Comparison of ENCODE assay signal across 17 mouse cellular contexts in genomic region chr2:181154361-181154760, GRCm38 (mm10). TPM values are rescaled to one million over a fixed set of nuclear protein-coding genes. Genes with fewer than 3 reads are reported as not detected.
DNase-seq lines count a peak whose midpoint lies in the region; ATAC-seq and TF ChIP-seq lines count a peak whose summit lies in the region.
"Had no signal": no experiment of that assay in that cellular context is flagged by ENCODE, and none has a peak within 500 bp of the region (broad histone marks: within the 10 kb centered on the region; RNA-seq: fewer than 3 reads in every experiment).

No protein-coding gene starts in this region.

- H3K4me2 ChIP-seq in heart, embryonic 11.5 days = peak overlapping the region; percentile 71; the same call in 1 of the 2 replicates
- peak overlapping the region; percentile 92 for H3K4me2 ChIP-seq in midbrain, postnatal 0 days (ENCODE audit: low read depth, low read length, poor library complexity, severe bottlenecking)
- H3K4me2 ChIP-seq in lung, postnatal 0 days (replicated peaks; ENCODE audit: low read depth, low read length) = no peak overlapping the region

- H3K36me3 ChIP-seq in heart, embryonic 11.5 days (ENCODE audit: control insufficient read depth, insufficient read depth, low read length) = no peaks in the 10 kb centered on the region
- H3K36me3 ChIP-seq in midbrain, postnatal 0 days (ENCODE audit: insufficient read depth, low read length) = peaks cover 35% of the 10 kb centered on the region
- no peaks in the 10 kb centered on the region for H3K36me3 ChIP-seq in lung, postnatal 0 days (ENCODE audit: insufficient read depth, low read length)
- H3K36me3 ChIP-seq: embryonic facial prominence, embryonic 10.5 days; limb, embryonic 10.5 days had no signal

- no peak for DNase-seq in heart, adult 11 months
- DNase-seq in layer of hippocampus, adult 2 months (ENCODE audit: low spot score in 2 of 2) = no peak
- DNase-seq in layer of hippocampus, postnatal 10 days (ENCODE audit: low spot score in 2 of 2) = no peak
- DNase-seq in cerebellum, postnatal 14 days = peak; percentile 32 to 40
- no peak for DNase-seq in midbrain, postnatal 0 days (ENCODE audit: low spot score)
- DNase-seq in lung, postnatal 0 days (ENCODE audit: low spot score) = no peak
- DNase-seq: layer of hippocampus, adult 9-11 months; right cerebral cortex, postnatal 14 days; thymus, adult 18-20 months had no signal

- H3K9ac ChIP-seq in heart, embryonic 11.5 days (ENCODE audit: low read depth, low read length) = no peak overlapping the region
- no peak overlapping the region for H3K9ac ChIP-seq in midbrain, postnatal 0 days (replicated peaks; ENCODE audit: low read length, poor library complexity, severe bottlenecking)
- no peak overlapping the region for H3K9ac ChIP-seq in lung, postnatal 0 days (replicated peaks; ENCODE audit: low read depth)
- H3K9ac ChIP-seq: liver, embryonic 14.5 days had no signal

- H3K27me3 ChIP-seq in heart, embryonic 11.5 days (ENCODE audit: control insufficient read depth, insufficient read depth, low read length) = peaks cover 51% of the 10 kb centered on the region
- H3K27me3 ChIP-seq in midbrain, postnatal 0 days (ENCODE audit: insufficient read depth, low read length) = no peaks in the 10 kb centered on the region
- H3K27me3 ChIP-seq in lung, postnatal 0 days (replicated peaks; ENCODE audit: insufficient read depth, low read length) = peaks cover 15% of the 10 kb centered on the region; the same call in 1 of the 2 replicates

- no peak for TF ChIP-seq CTCF in layer of hippocampus, adult 2 months (conservative IDR thresholded peaks at IDR 0.05)
- no peak for TF ChIP-seq CTCF in midbrain, postnatal 0 days (IDR thresholded peaks at IDR 0.05)
- TF ChIP-seq CTCF in lung, postnatal 0 days (IDR thresholded peaks at IDR 0.05) = no peak

- no peak for TF ChIP-seq EP300 in lung, postnatal 0 days (IDR thresholded peaks at IDR 0.05)

- no peaks in the 10 kb centered on the region for H3K9me3 ChIP-seq in heart, embryonic 11.5 days (replicated peaks; ENCODE audit: control insufficient read depth, low read length)
- no peaks in the 10 kb centered on the region for H3K9me3 ChIP-seq in midbrain, postnatal 0 days (ENCODE audit: low read length)
- H3K9me3 ChIP-seq in lung, postnatal 0 days (ENCODE audit: low read length) = no peaks in the 10 kb centered on the region
- H3K9me3 ChIP-seq: embryonic facial prominence, embryonic 10.5 days; limb, embryonic 10.5 days had no signal

- no peak overlapping the region for H3K4me3 ChIP-seq in heart, embryonic 11.5 days (ENCODE audit: low read depth, low read length)
- H3K4me3 ChIP-seq in layer of hippocampus, adult 2 months = peak overlapping the region; percentile 79
- H3K4me3 ChIP-seq in midbrain, postnatal 0 days (ENCODE audit: low read depth, low read length) = no peak overlapping the region
- H3K4me3 ChIP-seq in lung, postnatal 0 days (ENCODE audit: low read depth, low read length) = no peak overlapping the region
- H3K4me3 ChIP-seq: embryonic facial prominence, embryonic 10.5 days; limb, embryonic 10.5 days had no signal

- no peak overlapping the region for H3K27ac ChIP-seq in heart, embryonic 11.5 days (ENCODE audit: low read depth, low read length)
- H3K27ac ChIP-seq in layer of hippocampus, adult 2 months = peak overlapping the region; percentile 99
- H3K27ac ChIP-seq in midbrain, postnatal 0 days (ENCODE audit: low read depth, low read length) = no peak overlapping the region
- no peak overlapping the region for H3K27ac ChIP-seq in lung, postnatal 0 days (ENCODE audit: low read length)
- H3K27ac ChIP-seq: embryonic facial prominence, embryonic 10.5 days; limb, embryonic 10.5 days; liver, embryonic 14.5 days had no signal

- 80% methylated on average over 3 of the region's 3 CpGs for WGBS in heart, embryonic 11.5 days (ENCODE audit: insufficient replicate concordance)
- WGBS in midbrain, postnatal 0 days = 85% methylated on average over 3 of the region's 3 CpGs
- WGBS in lung, postnatal 0 days = 81% methylated on average over 3 of the region's 3 CpGs

- no peak for ATAC-seq in heart, embryonic 11.5 days (replicated peaks; ENCODE audit: insufficient number of reproducible peaks, low FRiP score, low TSS enrichment)
- ATAC-seq in midbrain, postnatal 0 days (ENCODE audit: low FRiP score) = no peak
- no peak for ATAC-seq in lung, postnatal 0 days
- ATAC-seq: intestine, postnatal 0 days had no signal

- peaks cover 29% of the 10 kb centered on the region for H3K4me1 ChIP-seq in heart, embryonic 11.5 days (ENCODE audit: control insufficient read depth, insufficient read depth, low read length)
- peaks cover 34% of the 10 kb centered on the region for H3K4me1 ChIP-seq in midbrain, postnatal 0 days (ENCODE audit: insufficient read depth, low read length)
- no peaks in the 10 kb centered on the region for H3K4me1 ChIP-seq in lung, postnatal 0 days (ENCODE audit: insufficient read depth, low read depth, low read length)

RNA-seq across cellular contexts. Expression of gene Eef1a2, which starts 2.5 kb away (rescaled TPM):
- polyA plus RNA-seq in heart, embryonic 11.5 days (2014; fragmentation: Nextera tagmentation; extraction: Ambion mirVana) = 4.6 and 5.7 TPM in 2 replicates
- 1,000 to 10,000 TPM; 1,145 to 1,175 TPM for total RNA-seq in layer of hippocampus, adult 2 months (2021)
- 100 to 1,000 TPM; 674 to 713 TPM for total RNA-seq in layer of hippocampus, postnatal 10 days (2021)
- 321 and 367 TPM in 2 replicates for total RNA-seq in midbrain, postnatal 0 days (2014; rRNA removed)
- polyA plus RNA-seq in midbrain, postnatal 0 days (2015; fragmentation: Nextera tagmentation; extraction: Ambion mirVana) = 23.1 and 23.3 TPM in 2 replicates
- 0.14 and 0.20 TPM in 2 replicates for polyA plus RNA-seq in lung, postnatal 0 days (2015; fragmentation: Nextera tagmentation; extraction: Ambion mirVana)
- total RNA-seq: MEL; monocyte, adult 5-6 weeks had no signal
- polyA plus RNA-seq: limb, embryonic 10.5 days; liver, embryonic 14.5 days had no signal

RNA-seq across cellular contexts. Expression of gene Kcnq2, which starts 19.3 kb away (rescaled TPM):
- 0.17 and 0.30 TPM in 2 replicates for polyA plus RNA-seq in heart, embryonic 11.5 days (2014; fragmentation: Nextera tagmentation; extraction: Ambion mirVana)
- total RNA-seq in layer of hippocampus, adult 2 months (2021) = 100 to 1,000 TPM; 327 to 335 TPM
- total RNA-seq in layer of hippocampus, postnatal 10 days (2021) = 100 to 1,000 TPM; 213 to 234 TPM
- 134 and 162 TPM in 2 replicates for total RNA-seq in midbrain, postnatal 0 days (2014; rRNA removed)
- 33.8 and 40.6 TPM in 2 replicates for polyA plus RNA-seq in midbrain, postnatal 0 days (2015; fragmentation: Nextera tagmentation; extraction: Ambion mirVana)
- 0.04 TPM in 1 of 2 replicates, not detected in the other for polyA plus RNA-seq in lung, postnatal 0 days (2015; fragmentation: Nextera tagmentation; extraction: Ambion mirVana)
- total RNA-seq: monocyte, adult 5-6 weeks had no signal

RNA-seq across cellular contexts. Expression of gene Ppdpf, which starts 32.7 kb away (rescaled TPM):
- polyA plus RNA-seq in heart, embryonic 11.5 days (2014; fragmentation: Nextera tagmentation; extraction: Ambion mirVana) = 187 and 214 TPM in 2 replicates
- 10 to 100 TPM; 85.4 to 90.2 TPM for total RNA-seq in layer of hippocampus, adult 2 months (2021)
- 100 to 1,000 TPM; 135 to 146 TPM for total RNA-seq in layer of hippocampus, postnatal 10 days (2021)
- total RNA-seq in midbrain, postnatal 0 days (2014; rRNA removed) = 268 and 323 TPM in 2 replicates
- polyA plus RNA-seq in midbrain, postnatal 0 days (2015; fragmentation: Nextera tagmentation; extraction: Ambion mirVana) = 365 and 367 TPM in 2 replicates
- 261 and 262 TPM in 2 replicates for polyA plus RNA-seq in lung, postnatal 0 days (2015; fragmentation: Nextera tagmentation; extraction: Ambion mirVana)

RNA-seq across cellular contexts. Expression of gene Ptk6, which starts 48.2 kb away (rescaled TPM):
- not detected in 2 replicates for polyA plus RNA-seq in heart, embryonic 11.5 days (2014; fragmentation: Nextera tagmentation; extraction: Ambion mirVana)
- under 1 TPM in 1 of 2 experiments, not detected in 1; 0.10 TPM for total RNA-seq in layer of hippocampus, adult 2 months (2021)
- total RNA-seq in layer of hippocampus, postnatal 10 days (2021) = not detected
- total RNA-seq in midbrain, postnatal 0 days (2014; rRNA removed) = 0.09 TPM in 1 of 2 replicates, not detected in the other
- not detected in 2 replicates for polyA plus RNA-seq in midbrain, postnatal 0 days (2015; fragmentation: Nextera tagmentation; extraction: Ambion mirVana)
- polyA plus RNA-seq in lung, postnatal 0 days (2015; fragmentation: Nextera tagmentation; extraction: Ambion mirVana) = 0.23 and 0.25 TPM in 2 replicates
- total RNA-seq: adrenal gland, postnatal 25 days; MEL had no signal
- polyA plus RNA-seq: embryonic facial prominence, embryonic 10.5 days; limb, embryonic 10.5 days had no signal

RNA-seq across cellular contexts. Expression of gene Srms, which starts 58.6 kb away (rescaled TPM):
- 0.29 TPM in 1 of 2 replicates, not detected in the other for polyA plus RNA-seq in heart, embryonic 11.5 days (2014; fragmentation: Nextera tagmentation; extraction: Ambion mirVana)
- under 1 TPM; 0.12 to 0.41 TPM for total RNA-seq in layer of hippocampus, adult 2 months (2021)
- total RNA-seq in layer of hippocampus, postnatal 10 days (2021) = under 1 TPM in 1 of 2 experiments, not detected in 1; 0.25 TPM
- 0.11 TPM in 1 of 2 replicates, not detected in the other for total RNA-seq in midbrain, postnatal 0 days (2014; rRNA removed)
- polyA plus RNA-seq in midbrain, postnatal 0 days (2015; fragmentation: Nextera tagmentation; extraction: Ambion mirVana) = 0.10 and 0.21 TPM in 2 replicates
- polyA plus RNA-seq in lung, postnatal 0 days (2015; fragmentation: Nextera tagmentation; extraction: Ambion mirVana) = 2.5 and 2.6 TPM in 2 replicates
- total RNA-seq: MEL had no signal

Comparison
In these comparisons a context has a peak if more than half of its experiments do, and no peak if none do; other contexts are left out.
1. DNase-seq: peak in cerebellum, postnatal 14 days (2 of 2); none in heart, adult 11 months (single experiment), layer of hippocampus, adult 2 months (0 of 2), layer of hippocampus, postnatal 10 days (0 of 2), midbrain, postnatal 0 days (single experiment) and lung, postnatal 0 days (single experiment).